Mouse (Mus musculus): ENCODE measurements around the gene Il3ra.

Il3ra gene

DNA sequence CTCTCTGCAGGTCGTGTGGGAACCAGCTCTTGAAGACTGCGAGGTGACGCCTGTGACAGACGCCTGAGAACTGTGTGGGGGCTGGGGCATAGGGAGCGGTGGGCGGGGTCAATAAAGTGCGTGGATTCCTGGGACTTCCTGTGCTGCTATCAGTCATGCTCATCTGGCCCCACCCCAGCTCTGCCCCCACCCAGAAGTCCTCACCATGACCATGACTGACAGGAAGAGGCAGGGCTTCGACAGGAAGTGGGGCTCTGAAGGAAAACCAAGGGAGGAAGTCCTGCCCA lies 9.2 kb downstream of the Il3ra start:
- no peak for DNase-seq

DNA sequence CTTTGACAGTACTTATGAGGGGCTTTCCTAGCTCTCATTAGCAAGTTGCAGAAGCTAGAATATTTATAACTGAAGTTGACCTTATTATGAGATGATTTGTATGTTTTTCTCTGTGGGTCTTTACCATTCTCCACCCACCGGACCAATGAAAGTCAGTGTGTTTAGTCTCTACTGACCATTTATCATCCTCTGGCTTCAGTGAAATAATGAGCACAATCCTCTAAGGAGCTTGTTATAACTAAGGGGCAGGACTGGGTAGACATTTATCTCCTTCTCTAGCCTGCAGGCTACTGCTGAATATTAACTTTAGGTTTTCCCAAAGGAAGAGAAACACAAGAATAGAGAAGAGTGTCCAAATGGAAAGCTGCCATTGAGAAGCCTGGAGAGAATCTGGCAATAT lies 49.5 kb downstream of the Il3ra start:
- no peak for DNase-seq

DNA sequence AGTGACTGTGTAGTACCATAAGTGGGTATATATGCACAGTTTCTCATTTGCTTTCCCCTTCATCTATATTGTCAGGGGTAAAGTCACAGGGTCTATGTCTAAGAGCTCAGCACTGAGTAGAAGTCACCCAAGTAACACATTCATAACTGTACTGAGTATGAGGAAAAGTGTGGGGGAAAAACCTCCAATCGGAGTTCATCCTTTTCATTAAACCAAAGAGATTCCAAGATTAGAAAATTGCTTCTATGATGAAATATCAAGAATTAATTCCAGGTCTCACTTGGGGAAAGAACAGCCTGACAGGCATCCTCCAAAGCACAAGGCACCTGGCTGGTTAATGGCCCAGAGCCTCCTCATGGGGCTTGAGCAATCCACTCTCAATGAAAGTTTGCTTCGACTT lies 54.9 kb downstream of the Il3ra start, which contains the start of gene Olfr721-ps1:
Olfr721-ps1 (plus strand) TSS at position 301 of the 400 bp plus-strand sequence.
- DNase-seq, result no peak

Data from thymus, postnatal 25 days (tissue).